12 mouse cellular contexts compared by ENCODE assay signal in genomic region chr6:82753061-82753460, GRCm38 (mm10). TPM values are rescaled to one million over a fixed set of nuclear protein-coding genes. Genes with fewer than 3 reads are reported as not detected.
A peak's percentile ranks its signal among the peaks of the same experiment; 100 is the strongest.
DNase-seq lines count a peak whose midpoint lies in the region; ATAC-seq and TF ChIP-seq lines count a peak whose summit lies in the region.
"Had no signal": no experiment of that assay in that cellular context is flagged by ENCODE, and none has a peak within 500 bp of the region (broad histone marks: within the 10 kb centered on the region; RNA-seq: fewer than 3 reads in every experiment).

No protein-coding gene starts in this region.

- H3K4me3 ChIP-seq in embryonic facial prominence, embryonic 14.5 days (ENCODE audit: low read depth, low read length) = no peak overlapping the region
- H3K4me3 ChIP-seq in embryonic facial prominence, embryonic 10.5 days = no peak overlapping the region
- no peak overlapping the region for H3K4me3 ChIP-seq in heart, embryonic 15.5 days
- H3K4me3 ChIP-seq in small intestine, adult 2 months (ENCODE audit: low read depth, low read length) = no peak overlapping the region
- no peak overlapping the region for H3K4me3 ChIP-seq in forebrain, postnatal 0 days (ENCODE audit: low read depth, low read length)
- H3K4me3 ChIP-seq: intestine, embryonic 15.5 days; liver, embryonic 15.5 days had no signal

- H3K4me2 ChIP-seq in embryonic facial prominence, embryonic 14.5 days (ENCODE audit: low read depth, low read length) = no peak overlapping the region
- H3K4me2 ChIP-seq in heart, embryonic 15.5 days = peak overlapping the region; percentile 16; the same call in 1 of the 2 replicates
- H3K4me2 ChIP-seq in forebrain, postnatal 0 days (ENCODE audit: low read depth) = no peak overlapping the region
- H3K4me2 ChIP-seq: intestine, embryonic 15.5 days; liver, embryonic 15.5 days had no signal

- no peaks in the 10 kb centered on the region for H3K4me1 ChIP-seq in embryonic facial prominence, embryonic 14.5 days (ENCODE audit: control insufficient read depth, insufficient read depth, low read length)
- no peaks in the 10 kb centered on the region for H3K4me1 ChIP-seq in embryonic facial prominence, embryonic 10.5 days
- peaks cover 64% of the 10 kb centered on the region for H3K4me1 ChIP-seq in heart, embryonic 15.5 days (replicated peaks)
- peaks cover 38% of the 10 kb centered on the region for H3K4me1 ChIP-seq in small intestine, adult 2 months (ENCODE audit: control insufficient read depth, insufficient read depth, insufficient read length, low read length)
- no peaks in the 10 kb centered on the region for H3K4me1 ChIP-seq in forebrain, postnatal 0 days (ENCODE audit: insufficient read depth)

- no peaks in the 10 kb centered on the region for H3K27me3 ChIP-seq in embryonic facial prominence, embryonic 14.5 days (replicated peaks; ENCODE audit: control insufficient read depth, insufficient read depth, low read length)
- no peaks in the 10 kb centered on the region for H3K27me3 ChIP-seq in embryonic facial prominence, embryonic 10.5 days (replicated peaks; ENCODE audit: low read depth, poor library complexity, severe bottlenecking)
- no peaks in the 10 kb centered on the region for H3K27me3 ChIP-seq in heart, embryonic 15.5 days
- no peaks in the 10 kb centered on the region for H3K27me3 ChIP-seq in small intestine, adult 2 months (ENCODE audit: control insufficient read depth, insufficient read depth, low read length)
- H3K27me3 ChIP-seq in forebrain, postnatal 0 days (ENCODE audit: insufficient read depth, low read length) = no peaks in the 10 kb centered on the region
- H3K27me3 ChIP-seq: intestine, embryonic 15.5 days; liver, embryonic 15.5 days had no signal

- DNase-seq in embryonic facial prominence, embryonic 14.5 days (ENCODE audit: low spot score) = peak; percentile 7
- DNase-seq in embryonic facial prominence, embryonic 10.5 days (ENCODE audit: low spot score) = no peak
- peak; percentile 36 for DNase-seq in urinary bladder, postnatal 14 days (ENCODE audit: low spot score)
- DNase-seq in urinary bladder, postnatal 10 days (ENCODE audit: low spot score) = no peak
- no peak for DNase-seq in forebrain, postnatal 0 days
- DNase-seq in thymus, postnatal 14 days = no peak
- DNase-seq: layer of hippocampus, postnatal 36 days; thymus, postnatal 36 days had no signal

- peaks cover 11% of the 10 kb centered on the region; the same call in 1 of the 2 replicates for H3K36me3 ChIP-seq in embryonic facial prominence, embryonic 14.5 days (ENCODE audit: control insufficient read depth, insufficient read depth, low read length)
- peaks cover 82% of the 10 kb centered on the region for H3K36me3 ChIP-seq in embryonic facial prominence, embryonic 10.5 days (replicated peaks)
- peaks cover 5% of the 10 kb centered on the region; the same call in 1 of the 2 replicates for H3K36me3 ChIP-seq in heart, embryonic 15.5 days
- peaks cover 4% of the 10 kb centered on the region; the same call in 1 of the 2 replicates for H3K36me3 ChIP-seq in small intestine, adult 2 months (ENCODE audit: control insufficient read depth, insufficient read depth, low read length)
- H3K36me3 ChIP-seq in forebrain, postnatal 0 days (ENCODE audit: insufficient read depth) = no peaks in the 10 kb centered on the region

- no peak for TF ChIP-seq CTCF in small intestine, adult 2 months (IDR thresholded peaks at IDR 0.05; ENCODE audit: extremely low read depth, insufficient read length, insufficient replicate concordance, low read depth, low read length)
- no peak for TF ChIP-seq CTCF in forebrain, postnatal 0 days (IDR thresholded peaks at IDR 0.05; ENCODE audit: low read depth)

- TF ChIP-seq POLR2A in small intestine, adult 2 months (IDR thresholded peaks at IDR 0.05; ENCODE audit: low read depth, low read length) = no peak

- H3K9me3 ChIP-seq in embryonic facial prominence, embryonic 14.5 days (ENCODE audit: control insufficient read depth, low read length) = no peaks in the 10 kb centered on the region
- no peaks in the 10 kb centered on the region for H3K9me3 ChIP-seq in embryonic facial prominence, embryonic 10.5 days
- H3K9me3 ChIP-seq in heart, embryonic 15.5 days (replicated peaks) = no peaks in the 10 kb centered on the region
- no peaks in the 10 kb centered on the region for H3K9me3 ChIP-seq in forebrain, postnatal 0 days (ENCODE audit: low read length)
- H3K9me3 ChIP-seq: intestine, embryonic 15.5 days; liver, embryonic 15.5 days had no signal

- H3K27ac ChIP-seq in embryonic facial prominence, embryonic 14.5 days (replicated peaks; ENCODE audit: low read depth, low read length) = no peak overlapping the region
- no peak overlapping the region for H3K27ac ChIP-seq in embryonic facial prominence, embryonic 10.5 days (replicated peaks)
- H3K27ac ChIP-seq in heart, embryonic 15.5 days = peak overlapping the region; percentile 81
- peak overlapping the region; percentile 64; the same call in 1 of the 2 replicates for H3K27ac ChIP-seq in small intestine, adult 2 months (ENCODE audit: insufficient read depth, low read depth, low read length)
- no peak overlapping the region for H3K27ac ChIP-seq in forebrain, postnatal 0 days (ENCODE audit: low read depth, low read length)
- H3K27ac ChIP-seq: intestine, embryonic 15.5 days; liver, embryonic 15.5 days had no signal

- WGBS in embryonic facial prominence, embryonic 14.5 days = 53% methylated on average over 11 of the region's 11 CpGs
- 82% methylated on average over 11 of the region's 11 CpGs for WGBS in embryonic facial prominence, embryonic 10.5 days
- 51% methylated on average over 11 of the region's 11 CpGs for WGBS in heart, embryonic 15.5 days
- 54% methylated on average over 11 of the region's 11 CpGs for WGBS in small intestine, adult 2 months
- WGBS in forebrain, postnatal 0 days = 82% methylated on average over 11 of the region's 11 CpGs

- ATAC-seq in embryonic facial prominence, embryonic 14.5 days (ENCODE audit: low read depth) = no peak
- ATAC-seq in heart, embryonic 15.5 days (replicated peaks; ENCODE audit: insufficient number of reproducible peaks, insufficient read depth, low FRiP score, low read depth) = no peak
- ATAC-seq in forebrain, postnatal 0 days = no peak

- H3K9ac ChIP-seq in embryonic facial prominence, embryonic 14.5 days (ENCODE audit: low read depth, low read length) = no peak overlapping the region
- H3K9ac ChIP-seq in heart, embryonic 15.5 days = no peak overlapping the region
- H3K9ac ChIP-seq in forebrain, postnatal 0 days = no peak overlapping the region
- H3K9ac ChIP-seq: intestine, embryonic 15.5 days; liver, embryonic 15.5 days had no signal

RNA-seq across cellular contexts. Expression of gene Hk2, which starts 21.2 kb away (rescaled TPM):
- polyA plus RNA-seq in embryonic facial prominence, embryonic 14.5 days (2014; fragmentation: Nextera tagmentation; extraction: Ambion mirVana) = 16.7 and 17.7 TPM in 2 replicates
- polyA plus RNA-seq in embryonic facial prominence, embryonic 10.5 days (2016; fragmentation: Nextera tagmentation; extraction: Ambion mirVana) = 27.7 and 32.3 TPM in 2 replicates
- 30.2 and 31.0 TPM in 2 replicates for polyA plus RNA-seq in heart, embryonic 15.5 days (2015; fragmentation: Nextera tagmentation; extraction: Ambion mirVana)
- polyA plus RNA-seq in small intestine, adult 2 months (2012; rRNA removed) = 2.2 and 6.1 TPM in 2 replicates
- total RNA-seq in forebrain, postnatal 0 days (2014; rRNA removed) = 1.8 and 2.1 TPM in 2 replicates
- polyA plus RNA-seq in forebrain, postnatal 0 days (2015; fragmentation: Nextera tagmentation; extraction: Ambion mirVana) = 1.3 and 2.8 TPM in 2 replicates

RNA-seq across cellular contexts. Expression of gene Pole4, which starts 47.9 kb away (rescaled TPM):
- polyA plus RNA-seq in embryonic facial prominence, embryonic 14.5 days (2014; fragmentation: Nextera tagmentation; extraction: Ambion mirVana) = 94.7 and 96.9 TPM in 2 replicates
- 91.8 and 95.3 TPM in 2 replicates for polyA plus RNA-seq in embryonic facial prominence, embryonic 10.5 days (2016; fragmentation: Nextera tagmentation; extraction: Ambion mirVana)
- 78.0 and 81.7 TPM in 2 replicates for polyA plus RNA-seq in heart, embryonic 15.5 days (2015; fragmentation: Nextera tagmentation; extraction: Ambion mirVana)
- 5.7 and 7.2 TPM in 2 replicates for polyA plus RNA-seq in small intestine, adult 2 months (2012; rRNA removed)
- total RNA-seq in forebrain, postnatal 0 days (2014; rRNA removed) = 82.3 and 99.0 TPM in 2 replicates
- polyA plus RNA-seq in forebrain, postnatal 0 days (2015; fragmentation: Nextera tagmentation; extraction: Ambion mirVana) = 141 and 146 TPM in 2 replicates

Comparison
In these comparisons a context has a peak if more than half of its experiments do, and no peak if none do; other contexts are left out.
1. DNase-seq: peak in embryonic facial prominence, embryonic 14.5 days (single experiment) and urinary bladder, postnatal 14 days (single experiment); none in embryonic facial prominence, embryonic 10.5 days (single experiment), urinary bladder, postnatal 10 days (single experiment), forebrain, postnatal 0 days (single experiment) and thymus, postnatal 14 days (single experiment).
2. H3K27ac ChIP-seq: peak in heart, embryonic 15.5 days (single experiment) and small intestine, adult 2 months (single experiment); none in embryonic facial prominence, embryonic 14.5 days (single experiment), embryonic facial prominence, embryonic 10.5 days (single experiment) and forebrain, postnatal 0 days (single experiment).